Mouse (Mus musculus): Measurements from ENCODE around the gene Fancc. TPM values are rescaled to one million over a fixed set of nuclear protein-coding genes. Genes with fewer than 3 reads are reported as not detected.
"Not testable (repeated sequence)": the region's sequence is repeated elsewhere in the genome, so short reads cannot be mapped to it uniquely, and the experiment has no call there.

Gene Fancc
- total and polyA plus RNA-seq, 2 experiments from 2014 or later, result 8.0 to 12.2 TPM

DNA sequence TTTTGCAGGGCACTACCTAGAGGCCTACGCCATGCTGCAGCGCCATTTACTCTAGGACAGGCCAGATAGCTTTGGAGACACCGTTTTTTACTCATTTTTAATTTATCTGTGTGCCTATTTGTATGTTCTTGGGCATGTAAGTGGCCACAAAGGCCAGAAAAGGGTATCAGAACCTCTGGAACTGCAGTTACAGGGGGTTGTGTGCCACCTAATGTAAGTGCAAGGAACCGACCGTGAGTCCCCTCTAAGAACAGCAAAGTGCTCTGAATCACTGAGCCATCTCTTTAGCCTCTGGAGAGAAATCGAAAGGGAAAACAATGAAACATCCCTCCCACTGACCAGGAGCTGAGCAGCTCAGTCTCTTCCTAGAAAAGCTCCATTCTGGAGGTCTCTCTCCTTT, 174.3 kb downstream of the Fancc start:
- Histone ChIP-seq H3K4me2 (ENCODE audit: low read depth) (no peak overlapping the region), H3K4me3 (ENCODE audit: low read depth, low read length) (no peak overlapping the region), H3K27me3 (ENCODE audit: insufficient read depth, low read length) (no peaks in the 10 kb centered on the region), H3K9ac (no peak overlapping the region), H3K4me1 (ENCODE audit: insufficient read depth) (no peaks in the 10 kb centered on the region), H3K27ac (ENCODE audit: low read depth, low read length) (no peak overlapping the region), H3K36me3 (ENCODE audit: insufficient read depth) (no peaks in the 10 kb centered on the region), H3K9me3 (ENCODE audit: low read length) (no peaks in the 10 kb centered on the region)
- no peak for TF ChIP-seq CTCF (IDR thresholded peaks at IDR 0.05; ENCODE audit: low read depth)
- WGBS, result 82% methylated on average over 6 of the region's 6 CpGs
- DNase-seq, result no peak
- no peak for ATAC-seq

DNA sequence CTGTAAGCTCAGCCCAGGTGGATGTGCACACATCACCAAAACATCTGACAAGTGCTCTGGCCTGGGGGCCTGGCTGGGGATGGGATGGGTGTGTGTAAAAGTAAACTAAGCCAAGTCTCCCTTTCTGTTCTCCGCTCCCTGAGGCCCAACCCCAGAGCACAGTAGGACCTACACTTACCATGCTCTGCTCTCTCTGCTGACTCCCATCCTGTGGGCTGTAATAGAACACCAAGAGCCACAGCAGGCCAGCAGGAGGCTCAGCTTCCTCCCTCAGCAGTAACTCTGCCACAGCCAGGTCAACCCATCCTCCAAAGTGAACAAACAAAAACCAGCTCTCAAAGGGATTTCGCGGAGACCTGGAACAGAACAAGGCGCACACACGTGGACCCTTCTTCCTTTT, 175.4 kb downstream of the Fancc start:
- Histone ChIP-seq H3K4me3 (ENCODE audit: low read depth, low read length) (no peak overlapping the region), H3K27me3 (ENCODE audit: insufficient read depth, low read length) (no peaks in the 10 kb centered on the region), H3K9ac (no peak overlapping the region), H3K27ac (ENCODE audit: low read depth, low read length) (no peak overlapping the region), H3K36me3 (ENCODE audit: insufficient read depth) (peaks cover 5% of the 10 kb centered on the region; the same call in 1 of the 2 replicates), H3K9me3 (ENCODE audit: low read length) (no peaks in the 10 kb centered on the region), H3K4me2 (ENCODE audit: low read depth) (no peak overlapping the region), H3K4me1 (ENCODE audit: insufficient read depth) (no peaks in the 10 kb centered on the region)
- ATAC-seq (no peak), DNase-seq (no peak)
- WGBS, result 68% methylated on average over 5 of the region's 5 CpGs
- TF ChIP-seq CTCF (IDR thresholded peaks at IDR 0.05; ENCODE audit: low read depth), result no peak

DNA sequence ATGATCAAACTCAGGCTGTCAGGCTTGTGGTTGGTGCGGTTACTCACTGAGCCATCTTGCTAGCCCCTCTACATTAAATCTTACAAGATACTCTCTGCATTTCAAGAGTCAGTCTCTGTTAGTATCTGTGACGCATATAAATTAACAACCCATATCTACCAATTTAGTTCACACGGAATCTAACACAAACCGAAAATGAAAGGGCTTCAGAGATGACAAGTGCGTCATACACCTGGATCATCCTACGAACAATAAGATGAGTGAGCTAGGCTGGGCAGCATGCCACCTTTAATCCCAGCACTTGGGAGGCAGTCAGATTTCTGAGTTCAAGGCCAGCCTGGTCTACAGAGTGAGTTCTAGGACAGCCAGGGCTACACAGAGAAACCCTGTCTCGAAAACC, 177.3 kb downstream of the Fancc start:
- 95% methylated on average over 7 of the region's 7 CpGs for WGBS

DNA sequence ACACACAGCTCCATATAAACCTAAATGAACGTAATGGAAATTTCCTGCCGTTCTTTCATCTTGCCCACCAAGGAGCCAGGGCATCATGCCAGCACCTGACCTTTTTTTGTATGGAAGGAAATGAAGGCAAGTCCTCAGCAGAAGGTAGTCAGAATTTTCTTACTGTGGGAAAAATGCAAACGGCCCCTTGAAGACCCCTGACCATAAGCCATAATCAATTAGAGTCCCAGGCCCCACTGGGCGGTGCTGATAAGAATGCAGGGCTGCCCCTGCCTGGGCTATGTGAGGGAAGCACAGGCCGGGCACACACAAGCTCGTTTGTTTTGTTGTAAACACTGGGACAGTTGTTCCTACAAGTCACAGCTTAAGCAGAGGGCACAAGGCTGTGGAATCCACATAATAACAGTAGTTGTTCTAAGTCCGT, 179.4 kb downstream of the Fancc start:
- no peak overlapping the region for H3K27ac ChIP-seq (ENCODE audit: low read depth, low read length)
- no peak overlapping the region for H3K4me3 ChIP-seq (ENCODE audit: low read depth, low read length)
- WGBS, result 30% methylated on average over 7 of the region's 7 CpGs
- H3K36me3 ChIP-seq (ENCODE audit: insufficient read depth), result peaks cover 5% of the 10 kb centered on the region; the same call in 1 of the 2 replicates
- no peaks in the 10 kb centered on the region for H3K4me1 ChIP-seq (ENCODE audit: insufficient read depth)
- DNase-seq (no peak), ATAC-seq (peak; percentile 60)
- H3K4me2 ChIP-seq (ENCODE audit: low read depth), result no peak overlapping the region
- no peak overlapping the region for H3K9ac ChIP-seq
- H3K9me3 ChIP-seq (ENCODE audit: low read length), result no peaks in the 10 kb centered on the region
- TF ChIP-seq CTCF (IDR thresholded peaks at IDR 0.05; ENCODE audit: low read depth), result no peak
- H3K27me3 ChIP-seq (ENCODE audit: insufficient read depth, low read length), result no peaks in the 10 kb centered on the region

More for the DNA sequence above, 177.3 kb downstream of the Fancc start:
- Histone ChIP-seq H3K4me3 (ENCODE audit: low read depth, low read length) (no peak overlapping the region), H3K4me2 (ENCODE audit: low read depth) (no peak overlapping the region), H3K36me3 (ENCODE audit: insufficient read depth) (peaks cover 5% of the 10 kb centered on the region; the same call in 1 of the 2 replicates), H3K4me1 (ENCODE audit: insufficient read depth) (no peaks in the 10 kb centered on the region), H3K27me3 (ENCODE audit: insufficient read depth, low read length) (no peaks in the 10 kb centered on the region), H3K9me3 (ENCODE audit: low read length) (no peaks in the 10 kb centered on the region), H3K27ac (ENCODE audit: low read depth, low read length) (no peak overlapping the region), H3K9ac (no peak overlapping the region)
- ATAC-seq (no peak), DNase-seq (no peak)
- TF ChIP-seq CTCF (IDR thresholded peaks at IDR 0.05; ENCODE audit: low read depth), result no peak

DNA sequence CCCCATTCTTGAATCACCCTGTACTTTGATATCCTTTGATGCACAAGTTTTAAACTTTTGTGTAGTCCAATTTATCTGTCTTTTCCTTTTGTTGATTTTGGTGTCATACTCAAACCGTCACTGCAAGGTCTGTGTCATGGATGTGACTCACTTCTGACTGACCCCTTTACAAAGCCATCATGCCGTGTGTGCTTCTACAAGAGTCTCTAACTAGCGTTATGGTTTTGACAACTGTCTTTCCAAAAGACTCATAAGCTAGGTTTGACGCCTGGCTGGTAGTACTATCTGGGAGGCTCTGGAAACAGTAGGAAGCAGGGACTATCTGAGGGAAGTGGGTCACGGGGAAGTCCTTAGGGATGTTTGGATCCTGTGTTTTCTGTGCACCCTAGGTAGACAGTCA, 180.7 kb downstream of the Fancc start:
- H3K9me3 ChIP-seq (ENCODE audit: low read length), result no peaks in the 10 kb centered on the region
- peaks cover 5% of the 10 kb centered on the region; the same call in 1 of the 2 replicates for H3K36me3 ChIP-seq (ENCODE audit: insufficient read depth)
- H3K9ac ChIP-seq, result no peak overlapping the region
- no peak overlapping the region for H3K4me3 ChIP-seq (ENCODE audit: low read depth, low read length)
- no peak overlapping the region for H3K4me2 ChIP-seq (ENCODE audit: low read depth)
- no peak overlapping the region for H3K27ac ChIP-seq (ENCODE audit: low read depth, low read length)
- ATAC-seq (no peak), DNase-seq (no peak)
- no peak for TF ChIP-seq CTCF (IDR thresholded peaks at IDR 0.05; ENCODE audit: low read depth)
- H3K27me3 ChIP-seq (ENCODE audit: insufficient read depth, low read length), result no peaks in the 10 kb centered on the region
- no peaks in the 10 kb centered on the region for H3K4me1 ChIP-seq (ENCODE audit: insufficient read depth)
- 93% methylated on average over 5 of the region's 5 CpGs for WGBS

DNA sequence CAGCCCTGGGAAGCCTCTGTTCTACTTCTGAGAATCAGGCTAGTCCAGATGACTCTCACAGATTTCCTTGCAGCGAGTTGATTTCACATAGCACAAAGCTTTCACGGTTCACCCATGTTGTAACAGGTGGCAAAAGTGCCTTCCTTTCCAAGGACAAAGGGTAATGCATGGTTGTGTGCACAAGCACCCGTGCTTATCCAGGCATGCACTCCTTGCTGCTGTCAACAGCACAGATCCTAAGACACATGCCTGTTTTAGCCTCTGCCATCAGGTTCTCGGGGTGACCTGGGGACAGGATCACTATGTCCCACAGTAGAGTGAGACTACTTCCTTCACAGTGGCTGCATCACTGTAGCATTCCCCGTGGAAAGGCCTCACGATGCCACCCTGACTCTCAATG, 181.3 kb downstream of the Fancc start:
- Histone ChIP-seq H3K27ac (ENCODE audit: low read depth, low read length) (no peak overlapping the region), H3K4me3 (ENCODE audit: low read depth, low read length) (no peak overlapping the region), H3K9ac (no peak overlapping the region), H3K36me3 (ENCODE audit: insufficient read depth) (peaks cover 10% of the 10 kb centered on the region), H3K27me3 (ENCODE audit: insufficient read depth, low read length) (no peaks in the 10 kb centered on the region), H3K4me1 (ENCODE audit: insufficient read depth) (no peaks in the 10 kb centered on the region), H3K9me3 (ENCODE audit: low read length) (no peaks in the 10 kb centered on the region), H3K4me2 (ENCODE audit: low read depth) (no peak overlapping the region)
- TF ChIP-seq CTCF (IDR thresholded peaks at IDR 0.05; ENCODE audit: low read depth), result no peak
- 91% methylated on average over 6 of the region's 6 CpGs for WGBS
- ATAC-seq, result no peak
- no peak for DNase-seq

DNA sequence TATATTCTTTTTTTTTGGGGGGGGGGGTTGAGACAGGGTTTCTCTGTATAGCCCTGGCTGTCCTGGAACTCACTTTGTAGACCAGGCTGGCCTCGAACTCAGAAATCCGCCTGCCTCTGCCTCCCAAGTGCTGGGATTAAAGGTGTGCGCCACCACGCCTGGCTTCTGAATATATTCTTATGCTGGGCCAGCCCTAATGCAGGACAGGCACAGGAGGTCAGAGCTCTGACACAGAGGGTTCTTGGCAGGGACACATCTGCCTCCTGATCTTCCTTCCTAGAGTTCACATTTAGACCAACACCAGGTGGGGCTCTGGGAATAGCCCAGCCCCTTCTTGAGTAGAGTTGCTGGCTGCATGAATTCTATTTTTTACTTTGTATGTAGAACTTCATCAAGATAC, 182.0 kb downstream of the Fancc start:
- ATAC-seq; H3K9ac ChIP-seq; H3K9me3 ChIP-seq (ENCODE audit: low read length); H3K27ac ChIP-seq (ENCODE audit: low read depth, low read length); DNase-seq; H3K27me3 ChIP-seq (ENCODE audit: insufficient read depth, low read length); H3K4me2 ChIP-seq (ENCODE audit: low read depth); H3K4me1 ChIP-seq (ENCODE audit: insufficient read depth); H3K4me3 ChIP-seq (ENCODE audit: low read depth, low read length): not testable (repeated sequence)
- H3K36me3 ChIP-seq (ENCODE audit: insufficient read depth), result peaks cover 10% of the 10 kb centered on the region
- WGBS, result 94% methylated on average over 4 of the region's 4 CpGs

DNA sequence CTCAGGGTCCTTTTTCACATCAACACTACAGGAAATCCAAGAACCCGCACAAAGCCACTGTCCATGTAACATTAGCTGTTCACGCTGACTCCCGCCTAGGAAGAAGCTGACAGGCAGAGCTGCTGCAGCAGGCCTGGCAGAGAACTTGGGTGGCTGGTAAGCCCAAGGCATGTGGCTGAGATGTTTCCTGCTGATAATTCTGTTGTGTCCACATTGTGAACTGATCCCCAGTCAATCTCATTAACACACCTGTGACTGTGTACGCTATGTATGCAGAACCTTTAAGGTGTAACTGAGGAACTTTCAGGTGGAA, 182.5 kb downstream of the Fancc start:
- no peak overlapping the region for H3K9ac ChIP-seq
- no peaks in the 10 kb centered on the region for H3K4me1 ChIP-seq (ENCODE audit: insufficient read depth)
- no peak overlapping the region for H3K4me2 ChIP-seq (ENCODE audit: low read depth)
- no peak overlapping the region for H3K27ac ChIP-seq (ENCODE audit: low read depth, low read length)
- H3K36me3 ChIP-seq (ENCODE audit: insufficient read depth), result peaks cover 10% of the 10 kb centered on the region
- H3K27me3 ChIP-seq (ENCODE audit: insufficient read depth, low read length), result no peaks in the 10 kb centered on the region
- TF ChIP-seq CTCF (IDR thresholded peaks at IDR 0.05; ENCODE audit: low read depth), result no peak
- DNase-seq, result no peak
- no peak overlapping the region for H3K4me3 ChIP-seq (ENCODE audit: low read depth, low read length)
- 85% methylated on average over 4 of the region's 4 CpGs for WGBS
- H3K9me3 ChIP-seq (ENCODE audit: low read length), result no peaks in the 10 kb centered on the region
- no peak for ATAC-seq
